Mouse (Mus musculus): ENCODE results near the gene Fam129a.

GRCm38 (mm10) chr1:151769200-151769913 lies 198.4 kb downstream of the Fam129a start:
- TF ChIP-seq CTCF (conservative IDR thresholded peaks at IDR 0.05; ENCODE audit: insufficient read depth, insufficient read length, low read depth, low read length) = no peak
- no peak for TF ChIP-seq POLR2A (IDR thresholded peaks at IDR 0.05; ENCODE audit: low read depth, low read length)
